Mouse (Mus musculus) spleen, adult 2 months (tissue): ENCODE measurements around the gene Tlcd2. TPM values are rescaled to one million over a fixed set of nuclear protein-coding genes. Genes with fewer than 3 reads are reported as not detected.

Experiments
- DNase-seq, 2 experiments: peaks; one replicate each; pipeline versions ENCODE4 v3.0.0 to v3.0.0-alpha.2; 2012 to 2021; ENCODE audit warnings: low spot score in 2 of 2, low read depth in 1 of 2
- H3K27ac ChIP-seq: fragments of 200-500 bp; 2 replicates; pipeline ENCODE4 v1.5.1; 2012; ENCODE audit warnings: low read length, inconsistent platforms; ENCODE audit not compliant: insufficient read depth
- H3K27me3 ChIP-seq: fragments of 200-500 bp; 2 replicates; pipeline ENCODE4 v1.6.1; 2012; ENCODE audit warnings: mild to moderate bottlenecking, moderate library complexity, low read length, inconsistent platforms; ENCODE audit not compliant: control insufficient read depth, insufficient read depth
- H3K36me3 ChIP-seq: fragments of 200-500 bp; 2 replicates; pipeline ENCODE4 v1.6.1; 2012; ENCODE audit warnings: mild to moderate bottlenecking, low read length, inconsistent platforms; ENCODE audit not compliant: control insufficient read depth, insufficient read depth
- H3K4me1 ChIP-seq: fragments of 200-500 bp; 2 replicates; pipeline ENCODE4 v1.6.1; 2011; ENCODE audit warnings: inconsistent platforms; ENCODE audit not compliant: control insufficient read depth, insufficient read depth, insufficient read length
- H3K4me3 ChIP-seq: fragments of 200-500 bp; 2 replicates; pipeline ENCODE4 v1.5.1; 2011; ENCODE audit warnings: mild to moderate bottlenecking, inconsistent platforms; ENCODE audit not compliant: insufficient read depth, insufficient read length; ENCODE audit errors: extremely low read depth
- CTCF ChIP-seq: fragments of 200-500 bp; IDR thresholded peaks from 2 replicates; pipeline ENCODE4 v1.5.1; 2011; ENCODE audit warnings: mild to moderate bottlenecking, inconsistent platforms; ENCODE audit not compliant: insufficient read depth, insufficient read length, insufficient replicate concordance; ENCODE audit errors: extremely low read depth
- POLR2A ChIP-seq: fragments of 200-500 bp; IDR thresholded peaks from 2 replicates; pipeline ENCODE4 v1.6.1; 2011; ENCODE audit warnings: low read depth, low read length, inconsistent platforms
- WGBS: fragments of 180-500 bp; shearing (Covaris S2); methylation state at CpG from one replicate; pipeline ENCODE4 v1.1.7; 2018; 5-methylcytosine and 5-hydroxymethylcytosine counted together
- polyA plus RNA-seq: library from polyadenylated mRNA; depleted of rRNA; stranded (reverse); fragments of >200 nt; gene quantifications from 2 replicates; pipeline ENCODE4 v1.2.3, GENCODE M21; 2012

The Tlcd2 gene
- polyA plus RNA-seq, 1 experiment = 6.9 TPM

DNA sequence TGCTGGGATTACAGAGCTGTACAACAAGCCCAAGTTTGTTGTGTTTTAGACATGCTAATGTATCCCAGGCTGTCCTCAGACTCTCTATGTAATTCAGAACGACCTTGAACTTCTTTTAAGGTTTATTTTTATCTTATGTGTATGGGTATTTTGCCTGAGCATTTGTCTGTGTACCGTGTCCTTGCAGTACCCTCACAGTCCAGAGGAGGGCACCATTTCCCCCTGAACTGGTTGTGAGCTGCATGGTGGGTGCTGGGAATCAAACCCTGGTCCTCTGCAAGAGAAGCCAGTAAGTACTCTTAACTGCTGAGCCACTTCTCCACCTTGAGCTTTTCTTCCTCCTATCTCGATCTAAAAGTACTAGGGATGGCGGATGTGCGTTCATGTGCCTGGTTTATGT, 27.4 kb upstream of the Tlcd2 start:
- Histone ChIP-seq H3K27me3 (no peaks in the 10 kb centered on the region), H3K36me3 (no peaks in the 10 kb centered on the region), H3K27ac (no peak overlapping the region), H3K4me1 (no peaks in the 10 kb centered on the region; the same call in 1 of the 2 replicates), H3K4me3 (no peak overlapping the region)
- WGBS = 90% methylated on average over 5 of the region's 5 CpGs
- no peak for DNase-seq
- no peak for TF ChIP-seq POLR2A
- no peak for TF ChIP-seq CTCF

DNA sequence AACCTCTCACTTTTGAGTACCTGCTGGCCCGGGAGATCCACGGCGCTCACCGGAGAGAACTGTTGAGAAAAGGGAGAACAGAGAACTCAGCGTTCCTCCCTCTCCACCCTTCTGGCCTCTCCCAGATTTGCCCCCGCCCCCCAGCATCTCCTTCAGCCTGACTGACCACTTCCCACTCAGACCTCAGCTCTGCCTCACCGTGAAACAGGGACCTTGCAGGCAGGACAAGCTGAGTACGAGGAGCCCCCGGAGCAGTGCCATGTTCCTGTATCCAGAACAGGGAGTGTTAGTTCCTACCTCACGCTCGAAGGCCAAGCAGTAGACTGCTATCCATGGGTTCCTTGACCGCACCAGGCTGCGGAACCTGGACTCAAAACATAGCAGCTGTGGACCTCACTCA, 23.3 kb upstream of the Tlcd2 start:
- Histone ChIP-seq H3K4me3 (no peak overlapping the region), H3K27ac (no peak overlapping the region)
- 82% methylated on average over 13 of the region's 13 CpGs for WGBS

DNA sequence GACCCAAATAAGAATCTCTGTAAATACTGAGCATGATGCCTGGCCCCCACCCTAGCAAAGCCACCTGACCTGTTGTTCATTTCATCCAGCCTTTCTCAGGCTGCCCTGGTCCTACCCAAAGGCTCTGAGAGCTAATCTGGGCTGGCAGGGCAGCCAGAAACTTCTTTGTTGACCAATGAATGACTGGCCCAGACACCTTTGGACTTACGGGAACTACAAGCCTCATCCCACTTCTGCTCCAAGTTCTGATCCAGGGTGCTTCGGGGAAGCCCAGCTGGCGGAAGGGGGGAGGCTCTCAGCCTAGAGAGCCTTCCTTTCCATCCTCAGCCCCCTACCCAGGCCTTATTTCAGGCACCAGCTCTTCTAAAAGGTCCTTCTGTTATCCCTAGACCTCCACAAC, 22.7 kb upstream of the Tlcd2 start:
- H3K4me1 ChIP-seq = no peaks in the 10 kb centered on the region
- 93% methylated on average over 3 of the region's 3 CpGs for WGBS
- H3K36me3 ChIP-seq = peaks cover 19% of the 10 kb centered on the region
- no peak overlapping the region for H3K27ac ChIP-seq
- no peak for TF ChIP-seq CTCF
- TF ChIP-seq POLR2A = no peak
- H3K4me3 ChIP-seq = no peak overlapping the region
- H3K27me3 ChIP-seq = no peaks in the 10 kb centered on the region
- no peak for DNase-seq

More for the DNA sequence above, 23.3 kb upstream of the Tlcd2 start:
- TF ChIP-seq CTCF (no peak), POLR2A (no peak)
- DNase-seq = no peak
- Histone ChIP-seq H3K4me1 (no peaks in the 10 kb centered on the region), H3K36me3 (peaks cover 16% of the 10 kb centered on the region), H3K27me3 (no peaks in the 10 kb centered on the region)

DNA sequence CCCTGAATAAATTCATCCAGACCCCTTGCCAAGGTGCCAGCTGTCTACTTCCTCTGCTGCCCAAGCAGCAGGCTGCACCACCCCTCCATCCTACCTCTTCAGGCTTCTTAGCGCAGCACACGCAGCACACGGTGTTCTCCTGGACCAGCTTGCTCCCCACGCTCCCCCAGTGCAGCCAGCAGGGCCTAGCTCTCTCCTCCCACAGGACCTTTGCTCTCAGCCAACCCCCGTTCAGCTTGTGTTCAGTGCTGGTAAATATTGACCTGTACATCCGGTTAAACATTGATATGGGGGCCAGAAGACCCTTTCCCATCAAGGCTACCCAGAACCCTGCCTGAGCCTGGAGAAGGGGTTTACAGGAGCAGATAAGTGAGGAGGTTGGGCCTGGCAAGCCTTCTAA, 22.2 kb upstream of the Tlcd2 start, which contains the start of gene Serpinf2:
Serpinf2 (minus strand) TSS at position 229 of the 400 bp plus-strand sequence.
- peaks cover 24% of the 10 kb centered on the region for H3K36me3 ChIP-seq
- H3K27me3 ChIP-seq = no peaks in the 10 kb centered on the region
- WGBS = 83% methylated on average over 6 of the region's 6 CpGs
- DNase-seq = no peak
- TF ChIP-seq CTCF (no peak), POLR2A (no peak)
- no peak within 1 kb of the TSS for H3K27ac ChIP-seq
- no peak within 1 kb of the TSS for H3K4me3 ChIP-seq
- no peaks in the 10 kb centered on the region for H3K4me1 ChIP-seq

DNA sequence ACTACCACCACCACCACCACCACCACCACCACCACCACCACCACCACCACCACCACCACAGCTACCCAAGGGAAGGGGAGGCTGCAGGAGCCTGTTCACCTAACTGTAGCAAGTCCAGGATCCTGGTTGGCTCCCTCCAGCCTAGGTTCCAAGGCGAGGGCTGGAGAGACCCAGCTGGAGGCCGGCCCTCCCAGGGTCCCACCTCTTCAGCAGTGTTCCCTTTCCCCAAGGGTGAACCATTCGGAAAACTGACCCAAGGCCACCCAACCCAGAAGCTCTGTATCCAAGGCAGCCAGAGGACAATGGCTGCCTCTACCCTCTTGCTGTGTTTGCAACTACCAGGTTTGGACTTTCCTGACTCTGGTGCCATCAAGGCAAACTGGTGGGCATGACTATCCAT, 21.6 kb upstream of the Tlcd2 start:
- Histone ChIP-seq H3K36me3 (peaks cover 30% of the 10 kb centered on the region), H3K27me3 (no peaks in the 10 kb centered on the region), H3K4me3 (no peak overlapping the region), H3K4me1 (no peaks in the 10 kb centered on the region), H3K27ac (no peak overlapping the region)
- DNase-seq = no peak
- WGBS = 100% methylated on average over 3 of the region's 3 CpGs
- TF ChIP-seq CTCF = no peak
- no peak for TF ChIP-seq POLR2A

DNA sequence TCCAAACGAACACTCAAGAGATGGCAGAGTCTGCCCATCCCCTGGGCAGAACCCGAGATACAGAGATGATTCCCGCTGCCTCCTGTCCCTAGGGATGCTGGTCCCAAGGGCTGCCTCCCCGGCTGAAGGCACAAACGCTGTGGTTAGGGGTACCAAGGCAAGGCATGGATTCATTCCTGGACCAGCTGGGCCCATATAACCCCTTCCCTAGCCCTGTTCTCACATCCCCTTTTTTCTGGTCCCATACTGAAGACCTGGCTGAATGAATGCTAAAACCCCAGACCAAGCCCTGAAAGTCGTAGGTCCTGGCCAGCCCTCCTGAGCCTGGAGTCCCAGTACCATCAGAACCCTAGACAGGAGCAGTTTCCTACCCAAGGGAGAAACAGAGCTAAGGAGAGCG, 20.5 kb upstream of the Tlcd2 start:
- H3K27ac ChIP-seq = no peak overlapping the region
- WGBS = 86% methylated on average over 7 of the region's 7 CpGs
- DNase-seq = no peak
- H3K4me1 ChIP-seq = no peaks in the 10 kb centered on the region
- H3K4me3 ChIP-seq = no peak overlapping the region
- no peak for TF ChIP-seq CTCF
- no peak for TF ChIP-seq POLR2A
- H3K36me3 ChIP-seq = peaks cover 39% of the 10 kb centered on the region
- no peaks in the 10 kb centered on the region for H3K27me3 ChIP-seq

DNA sequence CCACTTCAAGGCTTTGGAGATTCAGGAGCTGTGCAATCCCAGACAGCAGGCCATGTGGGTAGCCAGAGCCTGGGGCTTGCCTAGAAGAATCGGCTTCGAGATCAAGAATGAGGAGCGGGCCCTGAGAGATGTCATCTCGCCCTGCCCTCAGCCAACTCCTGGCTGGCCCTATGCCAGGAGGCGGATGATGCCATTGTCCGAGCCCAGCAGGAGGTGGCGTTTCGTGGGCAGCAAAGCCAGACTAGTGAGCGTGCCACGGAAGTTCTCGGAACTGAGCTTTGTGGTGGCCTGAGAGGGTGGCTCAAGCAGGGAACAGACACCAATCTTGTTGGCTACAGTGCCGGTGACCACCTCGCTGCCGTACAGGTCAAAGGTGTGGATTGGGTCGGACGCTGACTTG, 19.9 kb upstream of the Tlcd2 start:
- WGBS = 97% methylated on average over 16 of the region's 16 CpGs
- H3K4me1 ChIP-seq = no peaks in the 10 kb centered on the region
- H3K36me3 ChIP-seq = peaks cover 42% of the 10 kb centered on the region
- H3K4me3 ChIP-seq = no peak overlapping the region
- H3K27ac ChIP-seq = no peak overlapping the region
- TF ChIP-seq POLR2A = no peak
- TF ChIP-seq CTCF = no peak
- DNase-seq = no peak
- H3K27me3 ChIP-seq = no peaks in the 10 kb centered on the region

DNA sequence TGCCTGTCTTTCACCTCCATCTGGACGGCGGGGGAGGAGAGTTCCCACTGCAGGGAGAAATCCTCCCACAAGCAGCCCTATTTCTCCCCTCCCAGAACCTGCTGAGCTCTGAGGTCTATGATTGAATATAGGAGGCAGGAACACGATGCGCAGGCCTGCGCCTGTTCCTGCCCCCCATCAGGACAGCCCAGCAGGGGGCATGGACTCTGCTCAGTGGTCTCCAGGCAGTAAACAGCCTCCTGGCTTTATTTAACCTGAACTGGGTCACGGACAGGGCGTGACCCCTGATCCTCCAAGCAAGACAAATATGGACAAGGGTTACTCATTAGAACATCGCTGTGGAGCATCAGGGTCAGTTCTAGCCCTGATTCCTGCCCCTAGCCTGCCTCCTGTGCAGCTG, 17.8 kb upstream of the Tlcd2 start:
- no peaks in the 10 kb centered on the region for H3K27me3 ChIP-seq
- H3K4me1 ChIP-seq = no peaks in the 10 kb centered on the region
- peaks cover 61% of the 10 kb centered on the region for H3K36me3 ChIP-seq
- no peak overlapping the region for H3K4me3 ChIP-seq
- H3K27ac ChIP-seq = no peak overlapping the region
- TF ChIP-seq POLR2A = no peak
- TF ChIP-seq CTCF = no peak
- 95% methylated on average over 8 of the region's 8 CpGs for WGBS
- no peak for DNase-seq
